Mouse (Mus musculus) gastrocnemius, postnatal 14 days (tissue): ENCODE measurements around the gene Nxt2. TPM values are rescaled to one million over a fixed set of nuclear protein-coding genes. Genes with fewer than 3 reads are reported as not detected.
"Not testable (repeated sequence)": the region's sequence is repeated elsewhere in the genome, so short reads cannot be mapped to it uniquely, and the experiment has no call there.

ENCODE experiments used
- DNase-seq: peaks from one replicate; pipeline ENCODE4 v3.0.0; 2021; ENCODE audit warnings: mixed read lengths
- intact Hi-C: fragments of 180-260 bp; cut with DNase I; formaldehyde crosslinking; loops from one replicate; pipeline ENCODE4 v1.15.1; 2025; ENCODE audit warnings: low total_unique reads
- long read RNA-seq, 2 experiments: library from polyadenylated mRNA; stranded (forward); transcript quantifications; one replicate each; pipeline ENCODE4 v2.0.0; 2021
- total RNA-seq, 2 experiments: library from RNA; stranded (reverse); gene quantifications; 2 replicates each; pipeline ENCODE4 v1.2.3; 2021

Gene Nxt2
- 1 to 10 TPM; 3.0 to 3.3 TPM for total RNA-seq
- long read RNA-seq, experiment 1, partial matches to known transcripts: 0 of 3 reads
- long read RNA-seq, experiment 1, other reads (novel, unspliced or antisense): 0 of 3 reads
- long read RNA-seq, experiment 2, transcript Nxt2-203 (4 exons, 2,484 nt): major isoform, 6 of 8 reads
- long read RNA-seq, experiment 2, partial matches to known transcripts: 0 of 8 reads
- long read RNA-seq, experiment 2, other reads (novel, unspliced or antisense): 1 of 8 reads

GRCm38 (mm10) chrX:142226542-142226941 is at the start of gene Nxt2:
Nxt2 (plus strand) TSS chrX:142226770.
- DNase-seq: no peak
- intact Hi-C loops: no loop called here

GRCm38 (mm10) chrX:142176981-142177380 is 49.6 kb upstream of the Nxt2 start:
- intact Hi-C loops: no loop called here

GRCm38 (mm10) chrX:142182026-142182425 is 44.5 kb upstream of the Nxt2 start:
- no peak for DNase-seq
- intact Hi-C loops: no loop called here

More at GRCm38 (mm10) chrX:142176981-142177380, 49.6 kb upstream of the Nxt2 start:
- no peak for DNase-seq

GRCm38 (mm10) chrX:142189023-142189703 is 37.4 kb upstream of the Nxt2 start:
- intact Hi-C loops: no loop called here
- DNase-seq: peak; percentile 19

- intact Hi-C loops: no loop called here
- DNase-seq: no peak
Observed at GRCm38 (mm10) chrX:142190355-142190754, 36.2 kb upstream of the Nxt2 start.

- intact Hi-C loops: no loop called here
- DNase-seq: no peak
Observed at GRCm38 (mm10) chrX:142194420-142194819, 32.1 kb upstream of the Nxt2 start.

GRCm38 (mm10) chrX:142195551-142195950 is 31.0 kb upstream of the Nxt2 start:
- DNase-seq: no peak
- intact Hi-C loops: no loop called here

GRCm38 (mm10) chrX:142196831-142197230 is 29.7 kb upstream of the Nxt2 start, which contains the start of gene Gucy2f:
Gucy2f (minus strand) TSS chrX:142196931.
- DNase-seq: no peak
- intact Hi-C loops: no loop called here

GRCm38 (mm10) chrX:142200295-142200694 is 26.3 kb upstream of the Nxt2 start:
- no peak for DNase-seq
- intact Hi-C loops: no loop called here

GRCm38 (mm10) chrX:142227398-142228054 is 956 bp downstream of the Nxt2 start:
- DNase-seq: peak; percentile 10
- intact Hi-C loops: no loop called here

- intact Hi-C loops: no loop called here
- DNase-seq: peak; percentile 77
Observed at GRCm38 (mm10) chrX:142228055-142228768, 1.6 kb downstream of the Nxt2 start.

GRCm38 (mm10) chrX:142228769-142229158 is 2.2 kb downstream of the Nxt2 start:
- DNase-seq: no peak
- intact Hi-C loops: no loop called here

- intact Hi-C loops, DNase-seq: not testable (repeated sequence)
Observed at GRCm38 (mm10) chrX:142236146-142236545, 9.6 kb downstream of the Nxt2 start.

- DNase-seq: no peak
- intact Hi-C loops: no loop called here
Observed at GRCm38 (mm10) chrX:142237101-142237500, 10.5 kb downstream of the Nxt2 start.

- DNase-seq: no peak
- intact Hi-C loops: no loop called here
Observed at GRCm38 (mm10) chrX:142245682-142246327, 19.2 kb downstream of the Nxt2 start.

- no peak for DNase-seq
- intact Hi-C loops: no loop called here
Observed at GRCm38 (mm10) chrX:142250008-142250736, 23.6 kb downstream of the Nxt2 start.

GRCm38 (mm10) chrX:142276031-142276430 is 49.5 kb downstream of the Nxt2 start:
- no peak for DNase-seq
- intact Hi-C loops: no loop called here

- intact Hi-C loops: no loop called here
- no peak for DNase-seq
Observed at GRCm38 (mm10) chrX:142276573-142276972, 50.0 kb downstream of the Nxt2 start.

- intact Hi-C loops: no loop called here
- no peak for DNase-seq
Observed at GRCm38 (mm10) chrX:142285905-142286304, 59.3 kb downstream of the Nxt2 start.
